Mouse (Mus musculus): ENCODE data around the gene Cldn15. TPM values are rescaled to one million over a fixed set of nuclear protein-coding genes. Genes with fewer than 3 reads are reported as not detected.
"Not testable (repeated sequence)": the region's sequence is repeated elsewhere in the genome, so short reads cannot be mapped to it uniquely, and the experiment has no call there.

Gene Cldn15
- polyA plus RNA-seq, 1 experiment from 2014 or later = 3.0 TPM

GRCm38 (mm10) chr5:136935905-136936695 is 30.3 kb upstream of the Cldn15 start:
- Histone ChIP-seq H3K4me3 (replicated peaks) (no peak overlapping the region), H3K27ac (no peak overlapping the region), H3K36me3 (no peaks in the 10 kb centered on the region), H3K27me3 (no peaks in the 10 kb centered on the region), H3K4me2 (no peak overlapping the region), H3K9ac (no peak overlapping the region), H3K4me1 (replicated peaks) (no peaks in the 10 kb centered on the region), H3K9me3 (replicated peaks) (no peaks in the 10 kb centered on the region)
- ATAC-seq (ENCODE audit: low read depth) (no peak), DNase-seq (no peak)
- 54% methylated on average over 7 of the region's 7 CpGs for WGBS (ENCODE audit: insufficient replicate concordance)

DNA sequence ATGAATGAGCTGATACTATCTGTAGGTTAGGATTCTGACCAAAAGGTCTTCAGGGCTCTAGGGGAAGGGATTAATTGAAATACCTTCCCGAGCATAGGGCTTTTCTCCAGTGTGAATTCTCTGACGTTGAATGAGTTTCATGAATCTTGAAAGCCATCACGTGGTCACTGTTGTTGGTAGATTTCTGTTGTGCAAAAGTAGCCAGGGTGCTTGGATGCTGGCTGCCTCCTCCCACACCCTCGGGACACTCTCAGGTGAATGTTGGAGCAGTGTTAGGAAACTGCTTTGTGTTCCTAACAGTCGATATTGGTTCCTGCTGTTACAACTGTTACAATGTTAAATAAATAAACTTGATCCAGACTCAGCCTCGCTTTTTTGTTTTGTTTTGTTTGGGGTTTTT is 29.7 kb upstream of the Cldn15 start:
- WGBS (ENCODE audit: insufficient replicate concordance) = 77% methylated on average over 6 of the region's 6 CpGs

GRCm38 (mm10) chr5:136937621-136938020 is 28.8 kb upstream of the Cldn15 start:
- H3K27ac ChIP-seq = no peak overlapping the region
- ATAC-seq (ENCODE audit: low read depth) (no peak), DNase-seq (no peak)
- H3K4me2 ChIP-seq = no peak overlapping the region
- H3K9me3 ChIP-seq (replicated peaks) = no peaks in the 10 kb centered on the region
- H3K27me3 ChIP-seq = no peaks in the 10 kb centered on the region
- WGBS (ENCODE audit: insufficient replicate concordance) = 76% methylated on average over 5 of the region's 5 CpGs
- no peaks in the 10 kb centered on the region for H3K36me3 ChIP-seq
- no peak overlapping the region for H3K9ac ChIP-seq
- no peak overlapping the region for H3K4me3 ChIP-seq (replicated peaks)
- H3K4me1 ChIP-seq (replicated peaks) = no peaks in the 10 kb centered on the region

More for the DNA sequence above, 29.7 kb upstream of the Cldn15 start:
- Histone ChIP-seq H3K27ac (no peak overlapping the region), H3K4me1 (replicated peaks) (no peaks in the 10 kb centered on the region), H3K27me3 (no peaks in the 10 kb centered on the region), H3K36me3 (no peaks in the 10 kb centered on the region), H3K4me2 (no peak overlapping the region), H3K9me3 (replicated peaks) (no peaks in the 10 kb centered on the region), H3K4me3 (replicated peaks) (no peak overlapping the region), H3K9ac (no peak overlapping the region)
- no peak for ATAC-seq (ENCODE audit: low read depth)
- no peak for DNase-seq

DNA sequence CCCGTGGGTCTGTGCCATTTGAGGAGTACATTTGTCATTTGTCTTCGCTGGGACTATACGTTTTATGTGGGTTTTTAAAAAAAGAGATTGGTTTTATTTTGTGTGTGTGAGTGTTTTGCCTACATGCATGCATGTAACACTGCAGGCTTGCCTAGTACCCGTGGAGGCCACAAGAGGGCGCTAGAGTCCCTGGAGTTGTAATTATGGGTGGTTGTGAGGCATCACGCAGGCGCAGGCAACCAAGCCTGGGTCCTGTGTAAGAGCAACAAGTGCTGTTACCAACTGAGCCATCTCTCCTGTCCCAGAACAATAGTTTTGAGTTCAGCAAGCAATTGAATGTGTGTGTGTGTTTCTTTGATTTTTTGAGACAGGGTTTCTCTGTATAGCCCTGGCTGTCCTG is 27.1 kb upstream of the Cldn15 start:
- ATAC-seq (ENCODE audit: low read depth) = no peak
- Histone ChIP-seq H3K4me3 (replicated peaks) (no peak overlapping the region), H3K36me3 (no peaks in the 10 kb centered on the region), H3K9me3 (replicated peaks) (no peaks in the 10 kb centered on the region), H3K9ac (no peak overlapping the region), H3K4me1 (replicated peaks) (no peaks in the 10 kb centered on the region), H3K4me2 (no peak overlapping the region), H3K27me3 (no peaks in the 10 kb centered on the region), H3K27ac (no peak overlapping the region)
- no peak for DNase-seq
- WGBS (ENCODE audit: insufficient replicate concordance) = 60% methylated on average over 7 of the region's 7 CpGs

GRCm38 (mm10) chr5:136940029-136940428 is 26.4 kb upstream of the Cldn15 start:
- not testable (repeated sequence) for H3K27ac ChIP-seq; H3K4me2 ChIP-seq; H3K9me3 ChIP-seq (replicated peaks); H3K36me3 ChIP-seq; H3K27me3 ChIP-seq; ATAC-seq (ENCODE audit: low read depth); H3K4me1 ChIP-seq (replicated peaks); DNase-seq; H3K4me3 ChIP-seq (replicated peaks); H3K9ac ChIP-seq
- WGBS (ENCODE audit: insufficient replicate concordance) = 72% methylated on average over 6 of the region's 6 CpGs

GRCm38 (mm10) chr5:136940845-136941560 is 25.4 kb upstream of the Cldn15 start:
- no peak overlapping the region for H3K27ac ChIP-seq
- H3K27me3 ChIP-seq = no peaks in the 10 kb centered on the region
- no peak overlapping the region for H3K4me2 ChIP-seq
- H3K9me3 ChIP-seq (replicated peaks) = no peaks in the 10 kb centered on the region
- DNase-seq = no peak
- no peak overlapping the region for H3K4me3 ChIP-seq (replicated peaks)
- no peaks in the 10 kb centered on the region for H3K4me1 ChIP-seq (replicated peaks)
- ATAC-seq (ENCODE audit: low read depth) = no peak
- WGBS (ENCODE audit: insufficient replicate concordance) = 76% methylated on average over 12 of the region's 12 CpGs
- no peaks in the 10 kb centered on the region for H3K36me3 ChIP-seq
- no peak overlapping the region for H3K9ac ChIP-seq

DNA sequence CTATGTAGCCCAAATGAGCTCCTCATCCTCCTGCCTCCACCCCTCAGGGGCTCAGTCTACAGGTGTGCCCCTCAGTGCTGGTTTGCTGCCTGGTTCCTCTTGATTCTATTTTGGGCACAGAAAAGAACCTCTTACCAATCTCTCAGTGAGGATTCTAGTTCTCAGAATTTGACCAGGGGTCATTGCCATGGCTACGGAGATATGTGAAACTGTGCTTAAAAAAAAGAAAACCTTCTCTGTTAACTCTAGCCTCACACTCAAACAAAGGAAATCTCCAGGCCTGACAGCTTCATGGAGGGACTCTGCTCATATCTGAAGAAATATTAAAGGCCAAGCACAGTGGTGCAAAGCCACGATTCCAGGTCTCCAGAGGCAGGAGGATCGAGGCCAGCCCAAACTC is 23.6 kb upstream of the Cldn15 start:
- no peaks in the 10 kb centered on the region for H3K4me1 ChIP-seq (replicated peaks)
- H3K9me3 ChIP-seq (replicated peaks) = no peaks in the 10 kb centered on the region
- H3K9ac ChIP-seq = no peak overlapping the region
- H3K27me3 ChIP-seq = no peaks in the 10 kb centered on the region
- H3K4me2 ChIP-seq = no peak overlapping the region
- 58% methylated on average over 3 of the region's 3 CpGs for WGBS (ENCODE audit: insufficient replicate concordance)
- H3K4me3 ChIP-seq (replicated peaks) = no peak overlapping the region
- H3K27ac ChIP-seq = no peak overlapping the region
- ATAC-seq (ENCODE audit: low read depth) (no peak), DNase-seq (no peak)
- H3K36me3 ChIP-seq = no peaks in the 10 kb centered on the region

GRCm38 (mm10) chr5:136943382-136943781 is 23.0 kb upstream of the Cldn15 start:
- 60% methylated on average over 2 of the region's 2 CpGs for WGBS (ENCODE audit: insufficient replicate concordance)
- ATAC-seq (ENCODE audit: low read depth) (no peak), DNase-seq (no peak)
- no peak overlapping the region for H3K27ac ChIP-seq
- no peaks in the 10 kb centered on the region for H3K9me3 ChIP-seq (replicated peaks)
- no peaks in the 10 kb centered on the region for H3K27me3 ChIP-seq
- no peaks in the 10 kb centered on the region for H3K36me3 ChIP-seq
- H3K4me1 ChIP-seq (replicated peaks) = no peaks in the 10 kb centered on the region
- H3K4me2 ChIP-seq = no peak overlapping the region
- no peak overlapping the region for H3K4me3 ChIP-seq (replicated peaks)
- H3K9ac ChIP-seq = no peak overlapping the region

- Histone ChIP-seq H3K9me3 (replicated peaks) (no peaks in the 10 kb centered on the region), H3K36me3 (no peaks in the 10 kb centered on the region), H3K4me1 (replicated peaks) (no peaks in the 10 kb centered on the region), H3K4me2 (no peak overlapping the region), H3K4me3 (replicated peaks) (no peak overlapping the region), H3K27me3 (no peaks in the 10 kb centered on the region), H3K27ac (no peak overlapping the region), H3K9ac (no peak overlapping the region)
- no peak for ATAC-seq (ENCODE audit: low read depth)
- 64% methylated on average over 12 of the region's 12 CpGs for WGBS (ENCODE audit: insufficient replicate concordance)
- no peak for DNase-seq
These were observed 21.3 kb upstream of the Cldn15 start for GRCm38 (mm10) chr5:136945084-136945483.

DNA sequence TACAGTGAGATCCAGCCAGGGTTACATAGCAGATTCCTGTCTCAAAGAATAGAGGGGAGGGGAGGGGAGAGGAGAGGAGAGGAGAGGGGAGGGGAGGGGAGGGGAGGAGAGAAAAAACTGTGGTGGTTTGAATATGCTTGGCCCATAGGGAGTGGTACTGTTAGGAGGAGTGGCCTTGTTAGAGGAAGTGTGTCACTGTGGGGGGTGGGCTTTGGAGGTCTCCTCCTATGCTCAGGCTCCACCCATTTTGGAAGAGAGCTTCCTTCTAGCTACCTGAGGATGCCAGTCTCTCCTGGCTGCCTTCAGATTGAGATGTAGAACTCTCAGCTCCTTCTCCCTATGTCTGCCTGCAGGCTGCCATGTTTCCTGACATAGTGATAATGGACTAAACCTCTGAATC is 18.5 kb upstream of the Cldn15 start:
- H3K4me3 ChIP-seq (replicated peaks) = no peak overlapping the region
- no peaks in the 10 kb centered on the region for H3K27me3 ChIP-seq
- H3K27ac ChIP-seq = no peak overlapping the region
- H3K9ac ChIP-seq = no peak overlapping the region
- H3K9me3 ChIP-seq (replicated peaks) = no peaks in the 10 kb centered on the region
- no peak for DNase-seq
- H3K4me1 ChIP-seq (replicated peaks) = peaks cover 8% of the 10 kb centered on the region
- H3K4me2 ChIP-seq = no peak overlapping the region
- no peaks in the 10 kb centered on the region for H3K36me3 ChIP-seq
- ATAC-seq (ENCODE audit: low read depth) = no peak

- ATAC-seq (ENCODE audit: low read depth) = not testable (repeated sequence)
These were observed 16.7 kb upstream of the Cldn15 start for GRCm38 (mm10) chr5:136949551-136950336.

More at GRCm38 (mm10) chr5:136949551-136950336, 16.7 kb upstream of the Cldn15 start:
- not testable (repeated sequence) for H3K27me3 ChIP-seq; H3K4me3 ChIP-seq (replicated peaks); H3K9ac ChIP-seq; DNase-seq; H3K27ac ChIP-seq; H3K36me3 ChIP-seq; H3K9me3 ChIP-seq (replicated peaks); H3K4me2 ChIP-seq
- peaks cover 21% of the 10 kb centered on the region for H3K4me1 ChIP-seq (replicated peaks)
- 69% methylated on average over 14 of the region's 14 CpGs for WGBS (ENCODE audit: insufficient replicate concordance)

All from liver, embryonic 13.5 days (tissue).